Mouse (Mus musculus) bone marrow, adult 2 months (tissue): Measurements from ENCODE around the gene Vti1a. TPM values are rescaled to one million over a fixed set of nuclear protein-coding genes. Genes with fewer than 3 reads are reported as not detected.

Experiments used
- H3K27ac ChIP-seq: fragments of 200-500 bp; 2 replicates; pipeline ENCODE4 v1.5.1; 2012; ENCODE audit warnings: low read depth, mild to moderate bottlenecking, control low read depth, inconsistent platforms, low read length; ENCODE audit not compliant: control insufficient read depth, poor library complexity, insufficient read depth
- H3K4me1 ChIP-seq: fragments of 200-500 bp; 2 replicates; pipeline ENCODE4 v1.6.1; 2011; ENCODE audit warnings: low read length; ENCODE audit not compliant: control insufficient read depth, insufficient read depth
- H3K4me3 ChIP-seq: fragments of 200-500 bp; replicated peaks from 2 replicates; pipeline ENCODE3; 2011; ENCODE audit warnings: mild to moderate bottlenecking, low read depth, low read length, control low read depth; ENCODE audit not compliant: control insufficient read depth
- CTCF ChIP-seq: fragments of 200-500 bp; IDR thresholded peaks from 2 replicates; pipeline ENCODE4 v1.5.1; 2011; ENCODE audit warnings: low read length, control low read depth; ENCODE audit not compliant: control insufficient read depth, insufficient read depth
- POLR2A ChIP-seq: fragments of 200-500 bp; IDR thresholded peaks from 2 replicates; pipeline ENCODE4 v1.6.1; 2011; ENCODE audit warnings: low read depth, mild to moderate bottlenecking, control low read depth, low read length, borderline replicate concordance; ENCODE audit not compliant: control insufficient read depth
- WGBS: fragments of 180-500 bp; shearing (Covaris S2); methylation state at CpG from one replicate; pipeline ENCODE4 v1.1.7; 2018; 5-methylcytosine and 5-hydroxymethylcytosine counted together
- polyA plus RNA-seq: library from polyadenylated mRNA; stranded (reverse); fragments of >200 nt; gene quantifications from 2 replicates; pipeline ENCODE4 v1.2.4, GENCODE M21; 2011; ENCODE audit warnings: low replicate concordance; ENCODE audit not compliant: missing spikeins, insufficient read depth, insufficient read length

Gene Vti1a
- polyA plus RNA-seq, 1 experiment = 11.4 TPM

DNA sequence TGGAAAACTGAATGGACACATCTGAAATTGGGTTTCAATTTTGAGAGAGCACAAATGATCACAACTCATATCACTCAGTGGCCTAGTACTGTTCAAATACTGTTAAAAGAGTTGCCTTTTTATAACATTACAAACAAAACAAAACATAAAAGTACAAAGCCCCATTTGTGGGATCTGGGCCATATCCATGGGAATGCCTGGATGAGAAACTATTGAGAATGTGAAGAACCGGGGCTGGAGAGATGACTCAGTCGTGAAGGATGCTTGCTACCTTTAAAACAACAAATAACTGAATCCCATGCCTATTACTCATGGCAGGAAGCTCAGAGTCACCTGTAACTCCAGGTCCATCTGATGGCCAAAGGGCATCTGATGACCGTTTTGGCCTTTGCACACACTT is 124.2 kb downstream of the Vti1a start:
- 80% methylated on average over 3 of the region's 3 CpGs for WGBS
- Histone ChIP-seq H3K4me3 (no peak overlapping the region), H3K27ac (no peak overlapping the region), H3K4me1 (no peaks in the 10 kb centered on the region)
- TF ChIP-seq POLR2A = no peak
- TF ChIP-seq CTCF = no peak

DNA sequence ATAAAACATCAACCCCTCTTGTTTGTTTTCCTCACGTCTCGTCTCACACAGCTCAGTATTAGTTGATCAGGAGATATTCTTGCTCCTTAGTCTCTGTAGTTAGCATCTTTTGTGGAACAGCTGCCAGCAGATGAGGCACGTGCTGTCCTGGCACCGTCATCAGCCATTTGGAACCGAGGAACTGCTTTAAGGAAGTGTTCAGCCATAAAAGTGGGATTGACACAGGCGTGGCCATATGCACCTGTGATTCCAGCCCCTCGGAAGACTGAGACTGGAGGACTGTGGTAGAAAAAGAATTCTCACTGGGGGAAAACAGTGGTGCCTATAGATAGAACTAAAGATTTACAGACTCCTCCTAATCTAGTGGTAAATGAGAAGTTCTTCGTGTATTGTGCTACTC is 127.5 kb downstream of the Vti1a start:
- no peak overlapping the region for H3K4me3 ChIP-seq
- 87% methylated on average over 8 of the region's 8 CpGs for WGBS

DNA sequence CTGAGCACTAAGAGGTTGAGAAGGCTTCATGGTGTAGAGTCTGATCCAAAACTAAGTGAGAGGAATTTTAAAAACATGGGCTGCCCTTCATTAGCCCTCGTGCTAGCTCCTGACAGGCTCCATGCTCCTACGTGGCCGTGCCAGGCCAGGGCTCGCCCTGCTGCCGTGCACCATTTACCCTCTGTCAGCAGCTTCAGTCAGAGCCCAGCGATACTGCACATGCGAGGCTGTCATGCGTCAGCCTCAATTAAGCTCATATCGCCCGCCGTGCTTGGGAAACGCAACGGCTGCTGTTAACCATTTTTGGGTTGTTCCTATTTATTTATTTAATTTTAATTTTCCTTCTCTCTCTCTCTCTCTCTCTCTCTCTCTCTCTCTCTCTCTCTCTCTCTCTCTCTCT is 133.0 kb downstream of the Vti1a start:
- TF ChIP-seq POLR2A = no peak
- TF ChIP-seq CTCF = no peak
- WGBS = 95% methylated on average over 13 of the region's 13 CpGs
- Histone ChIP-seq H3K27ac (no peak overlapping the region), H3K4me1 (no peaks in the 10 kb centered on the region), H3K4me3 (no peak overlapping the region)

More for the DNA sequence above, 127.5 kb downstream of the Vti1a start:
- Histone ChIP-seq H3K27ac (no peak overlapping the region), H3K4me1 (no peaks in the 10 kb centered on the region)
- no peak for TF ChIP-seq CTCF
- no peak for TF ChIP-seq POLR2A

DNA sequence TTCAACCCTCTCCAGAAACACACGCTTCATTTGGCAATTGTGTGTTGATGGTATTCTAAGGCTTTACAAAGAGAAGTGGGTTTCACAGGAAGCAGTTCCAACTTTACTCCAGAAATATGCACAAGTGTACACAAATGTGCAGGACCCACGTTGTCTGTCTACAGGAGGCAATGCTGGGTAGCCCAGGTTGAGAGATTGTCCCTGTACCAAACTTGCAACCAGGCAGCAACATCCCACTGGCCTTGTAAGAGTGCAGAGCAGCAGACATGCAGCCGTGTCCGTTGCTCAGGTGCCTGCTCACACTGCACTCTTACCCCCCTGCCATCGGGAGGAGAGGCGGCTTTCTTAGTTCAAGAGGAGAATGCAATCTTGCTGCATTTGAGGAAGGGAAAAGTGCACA is 133.4 kb downstream of the Vti1a start:
- Histone ChIP-seq H3K27ac (no peak overlapping the region), H3K4me3 (no peak overlapping the region), H3K4me1 (no peaks in the 10 kb centered on the region)
- TF ChIP-seq CTCF (no peak), POLR2A (no peak)
- WGBS = 80% methylated on average over 6 of the region's 6 CpGs

DNA sequence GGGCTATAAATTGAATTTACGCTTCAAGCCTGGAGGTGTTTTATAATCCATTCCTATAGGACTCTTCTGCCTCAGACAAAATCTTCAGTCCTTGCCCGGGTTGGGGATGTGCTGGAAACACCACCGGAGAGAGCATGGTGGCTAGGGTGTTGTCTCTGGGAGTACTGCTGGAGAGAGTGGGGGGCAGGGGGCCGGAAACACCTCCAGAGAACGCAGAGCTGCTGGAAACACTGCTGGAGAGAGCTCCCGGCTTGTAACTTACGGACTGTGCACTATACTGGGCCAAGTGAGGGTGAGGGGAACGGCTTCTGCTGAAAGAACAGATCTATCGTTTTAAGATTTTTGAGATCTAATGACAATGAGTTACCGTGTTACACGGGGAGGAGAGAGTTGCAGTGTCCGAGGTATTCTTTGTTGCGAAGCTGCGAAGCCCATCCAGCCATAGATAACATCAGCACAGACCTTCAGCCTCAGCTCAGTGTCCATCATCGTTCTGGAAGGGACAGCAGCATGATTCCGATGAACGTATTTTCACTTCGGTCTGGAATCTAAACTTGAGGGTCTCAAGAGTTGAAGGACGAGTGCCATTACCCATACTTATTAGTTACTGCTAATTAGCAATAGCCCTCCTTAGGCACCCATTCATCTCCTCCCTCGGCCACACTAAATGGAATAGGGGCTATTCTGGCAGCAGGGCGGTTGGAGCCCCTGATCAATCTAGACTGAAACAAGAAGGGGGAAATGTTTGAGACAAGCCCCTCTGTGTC is 140.4 kb downstream of the Vti1a start:
- no peak for TF ChIP-seq POLR2A
- no peak for TF ChIP-seq CTCF
- no peak overlapping the region for H3K4me3 ChIP-seq

DNA sequence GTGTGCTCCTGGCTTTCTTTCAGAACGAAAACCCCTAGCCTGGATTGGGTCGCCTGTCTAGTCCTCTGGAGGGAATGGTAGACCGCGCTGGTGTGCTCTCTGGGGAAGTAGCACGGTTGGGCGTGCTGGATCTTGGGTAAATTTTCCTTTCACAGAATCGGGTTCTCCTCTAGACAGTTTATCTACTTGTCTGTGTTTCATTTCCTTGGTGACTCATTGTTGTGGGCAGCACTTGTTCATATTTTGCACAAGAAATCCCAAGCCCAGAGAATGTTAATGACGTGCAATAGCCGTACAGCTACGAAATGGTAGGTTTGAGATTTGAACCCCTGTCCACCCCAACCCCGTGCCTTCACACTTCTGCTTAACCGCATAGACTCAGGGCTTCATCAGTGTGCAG is 145.9 kb downstream of the Vti1a start:
- no peak overlapping the region for H3K4me3 ChIP-seq
- TF ChIP-seq POLR2A (no peak), CTCF (no peak)
- H3K4me1 ChIP-seq = no peaks in the 10 kb centered on the region
- 75% methylated on average over 12 of the region's 12 CpGs for WGBS
- H3K27ac ChIP-seq = no peak overlapping the region

More for the DNA sequence above, 140.4 kb downstream of the Vti1a start:
- no peaks in the 10 kb centered on the region for H3K4me1 ChIP-seq
- no peak overlapping the region for H3K27ac ChIP-seq
- 90% methylated on average over 21 of the region's 21 CpGs for WGBS

DNA sequence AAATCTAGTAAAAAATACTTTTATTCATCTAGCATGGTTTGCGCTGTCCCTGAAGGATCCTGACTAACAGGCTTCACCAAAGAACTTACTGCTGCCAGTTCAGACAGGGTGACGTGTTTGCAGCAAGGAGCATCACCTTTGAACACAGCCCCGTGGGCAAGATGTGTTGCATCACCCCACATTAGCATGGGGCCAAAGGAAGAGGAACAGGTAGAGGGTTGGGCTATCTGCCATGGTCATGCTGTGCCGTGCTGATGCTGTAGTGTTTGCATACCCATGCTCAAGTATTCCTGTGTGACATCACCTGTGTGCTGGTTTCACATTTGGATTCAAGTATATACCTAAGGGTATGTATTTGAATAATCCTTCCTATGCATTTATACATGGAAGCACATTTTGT is 147.6 kb downstream of the Vti1a start:
- Histone ChIP-seq H3K4me1 (no peaks in the 10 kb centered on the region), H3K4me3 (no peak overlapping the region), H3K27ac (no peak overlapping the region)
- 58% methylated on average over 4 of the region's 4 CpGs for WGBS
- TF ChIP-seq CTCF = no peak
- TF ChIP-seq POLR2A = no peak

DNA sequence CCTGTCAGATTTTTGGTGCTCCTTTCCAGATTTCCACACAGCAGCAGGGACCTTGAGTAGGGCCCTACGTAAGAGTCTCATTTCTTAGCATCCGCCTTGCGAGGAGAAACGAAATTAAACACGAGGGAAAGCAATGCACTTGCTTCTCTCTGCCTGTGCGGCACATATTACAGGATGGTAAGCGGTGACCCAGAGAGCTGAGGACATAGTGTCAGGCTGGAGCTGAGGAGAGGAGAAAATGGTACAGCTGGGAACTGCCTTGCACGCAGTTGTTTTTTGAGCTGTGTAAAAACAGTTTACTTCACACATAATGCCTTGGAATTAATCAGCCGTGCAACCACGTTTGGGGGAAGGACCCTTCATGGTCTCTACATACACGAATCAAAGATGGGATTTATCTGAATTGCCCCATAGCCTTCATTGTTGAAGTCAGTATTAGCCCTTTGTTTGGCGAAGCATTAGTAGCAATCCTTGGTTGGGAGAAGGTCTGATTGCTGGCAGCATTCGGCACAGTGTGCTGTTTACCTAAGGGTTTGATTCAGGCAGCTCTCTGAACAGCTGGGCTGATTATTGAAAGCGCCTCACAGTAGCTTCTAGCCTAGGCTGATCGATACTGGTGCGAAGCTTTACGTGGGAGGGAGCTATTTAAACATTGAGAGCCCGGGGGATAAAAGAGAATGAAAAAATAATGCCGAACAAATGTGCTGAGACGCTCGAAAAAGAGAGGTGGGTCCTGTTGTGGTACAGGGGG is 153.4 kb downstream of the Vti1a start:
- H3K27ac ChIP-seq = no peak overlapping the region
- H3K4me1 ChIP-seq = no peaks in the 10 kb centered on the region
- WGBS = 90% methylated on average over 21 of the region's 21 CpGs
- TF ChIP-seq POLR2A (no peak), CTCF (no peak)
- no peak overlapping the region for H3K4me3 ChIP-seq
